Comparison of ENCODE assay signal across 9 mouse cellular contexts in the genomic region with DNA sequence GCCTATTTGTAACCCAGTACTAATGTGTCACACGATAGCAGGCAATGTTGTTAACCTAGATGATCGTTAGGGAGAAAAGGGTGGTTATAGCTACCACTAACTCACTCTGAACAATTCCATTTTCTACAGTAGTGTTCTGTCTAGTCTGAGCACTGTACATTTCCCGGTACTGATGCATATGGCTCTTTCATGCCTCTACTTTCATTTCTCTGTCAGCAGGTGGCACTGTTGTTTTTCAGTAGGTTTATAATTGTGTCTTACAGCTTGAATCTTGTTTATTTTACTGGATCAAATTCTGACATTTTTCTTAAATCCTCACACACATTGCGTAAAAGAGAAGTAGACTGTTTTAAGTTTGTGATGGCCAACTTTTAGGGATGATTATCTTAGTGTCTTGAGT. TPM values are rescaled to one million over a fixed set of nuclear protein-coding genes. Genes with fewer than 3 reads are reported as not detected.
DNase-seq lines count a peak whose midpoint lies in the region; ATAC-seq and TF ChIP-seq lines count a peak whose summit lies in the region.
"Had no signal": no experiment of that assay in that cellular context is flagged by ENCODE, and none has a peak within 500 bp of the region (broad histone marks: within the 10 kb centered on the region; RNA-seq: fewer than 3 reads in every experiment).

No protein-coding gene starts in this region.

- WGBS in heart, postnatal 0 days: 75% methylated on average over 4 of the region's 4 CpGs
- 85% methylated on average over 4 of the region's 4 CpGs for WGBS in heart, embryonic 10.5 days
- WGBS in midbrain, embryonic 13.5 days: 89% methylated on average over 4 of the region's 4 CpGs
- WGBS in midbrain, embryonic 10.5 days: 91% methylated on average over 4 of the region's 4 CpGs
- WGBS in stomach, embryonic 14.5 days: 66% methylated on average over 4 of the region's 4 CpGs
- 79% methylated on average over 4 of the region's 4 CpGs for WGBS in kidney, embryonic 15.5 days

- no peak overlapping the region for H3K4me3 ChIP-seq in heart, postnatal 0 days (ENCODE audit: low read depth, low read length)
- H3K4me3 ChIP-seq in heart, embryonic 10.5 days: no peak overlapping the region
- H3K4me3 ChIP-seq in midbrain, embryonic 13.5 days (replicated peaks): no peak overlapping the region
- H3K4me3 ChIP-seq in midbrain, embryonic 10.5 days: no peak overlapping the region
- no peak overlapping the region for H3K4me3 ChIP-seq in stomach, embryonic 14.5 days (ENCODE audit: low read depth, low read length)
- no peak overlapping the region for H3K4me3 ChIP-seq in kidney, embryonic 15.5 days (replicated peaks)
- H3K4me3 ChIP-seq: limb, embryonic 12.5 days had no signal

- H3K27me3 ChIP-seq in heart, postnatal 0 days (ENCODE audit: control insufficient read depth, insufficient read depth, low read length): no peaks in the 10 kb centered on the region
- no peaks in the 10 kb centered on the region for H3K27me3 ChIP-seq in heart, embryonic 10.5 days (ENCODE audit: insufficient read depth, poor library complexity, severe bottlenecking)
- no peaks in the 10 kb centered on the region for H3K27me3 ChIP-seq in midbrain, embryonic 13.5 days
- no peaks in the 10 kb centered on the region for H3K27me3 ChIP-seq in midbrain, embryonic 10.5 days (ENCODE audit: low read depth, poor library complexity, severe bottlenecking)
- H3K27me3 ChIP-seq in stomach, embryonic 14.5 days (ENCODE audit: control insufficient read depth, insufficient read depth, low read length): no peaks in the 10 kb centered on the region
- no peaks in the 10 kb centered on the region for H3K27me3 ChIP-seq in kidney, embryonic 15.5 days
- H3K27me3 ChIP-seq: limb, embryonic 12.5 days had no signal

- no peaks in the 10 kb centered on the region for H3K9me3 ChIP-seq in heart, postnatal 0 days (replicated peaks; ENCODE audit: control insufficient read depth, low read length)
- H3K9me3 ChIP-seq in heart, embryonic 10.5 days: no peaks in the 10 kb centered on the region
- H3K9me3 ChIP-seq in midbrain, embryonic 13.5 days: no peaks in the 10 kb centered on the region
- no peaks in the 10 kb centered on the region for H3K9me3 ChIP-seq in midbrain, embryonic 10.5 days (replicated peaks)
- H3K9me3 ChIP-seq in stomach, embryonic 14.5 days (ENCODE audit: control insufficient read depth, low read depth, low read length): no peaks in the 10 kb centered on the region
- no peaks in the 10 kb centered on the region for H3K9me3 ChIP-seq in kidney, embryonic 15.5 days (replicated peaks)
- H3K9me3 ChIP-seq: limb, embryonic 12.5 days had no signal

- no peak overlapping the region for H3K9ac ChIP-seq in heart, postnatal 0 days (replicated peaks; ENCODE audit: low read depth, low read length)
- H3K9ac ChIP-seq in midbrain, embryonic 13.5 days (replicated peaks): no peak overlapping the region
- H3K9ac ChIP-seq in stomach, embryonic 14.5 days (replicated peaks; ENCODE audit: low read depth, low read length): no peak overlapping the region
- H3K9ac ChIP-seq in kidney, embryonic 15.5 days: no peak overlapping the region
- H3K9ac ChIP-seq: limb, embryonic 12.5 days had no signal

- H3K4me2 ChIP-seq in heart, postnatal 0 days (ENCODE audit: low read depth, low read length): no peak overlapping the region
- H3K4me2 ChIP-seq in midbrain, embryonic 13.5 days (replicated peaks): no peak overlapping the region
- H3K4me2 ChIP-seq in stomach, embryonic 14.5 days (replicated peaks; ENCODE audit: low read depth, low read length): no peak overlapping the region
- H3K4me2 ChIP-seq in kidney, embryonic 15.5 days: no peak overlapping the region
- H3K4me2 ChIP-seq: limb, embryonic 12.5 days had no signal

- TF ChIP-seq EP300 in heart, postnatal 0 days (IDR thresholded peaks at IDR 0.05; ENCODE audit: low read depth): no peak

- H3K36me3 ChIP-seq in heart, postnatal 0 days (replicated peaks; ENCODE audit: control insufficient read depth, insufficient read depth, low read length): peaks cover 52% of the 10 kb centered on the region
- peaks cover 66% of the 10 kb centered on the region for H3K36me3 ChIP-seq in heart, embryonic 10.5 days
- H3K36me3 ChIP-seq in midbrain, embryonic 13.5 days: peaks cover 61% of the 10 kb centered on the region
- H3K36me3 ChIP-seq in midbrain, embryonic 10.5 days: peaks cover 88% of the 10 kb centered on the region
- H3K36me3 ChIP-seq in stomach, embryonic 14.5 days (ENCODE audit: control insufficient read depth, insufficient read depth, low read length): peaks cover 44% of the 10 kb centered on the region
- H3K36me3 ChIP-seq in kidney, embryonic 15.5 days: peaks cover 83% of the 10 kb centered on the region

- ATAC-seq in heart, postnatal 0 days (ENCODE audit: insufficient read depth, low read depth): no peak
- 0 out of 2 replicates have a peak, but pooled peaks have one; percentile 37 for ATAC-seq in midbrain, embryonic 13.5 days
- ATAC-seq in stomach, embryonic 14.5 days (ENCODE audit: insufficient number of reproducible peaks, insufficient read depth, low FRiP score, low read depth): peak; percentile 53; the same call in 1 of the 2 replicates
- ATAC-seq in kidney, embryonic 15.5 days (replicated peaks; ENCODE audit: low FRiP score): no peak

- TF ChIP-seq CTCF in heart, postnatal 0 days (IDR thresholded peaks at IDR 0.05; ENCODE audit: low read depth): peak; percentile 59

- DNase-seq in heart, postnatal 0 days (ENCODE audit: low spot score): peak; percentile 31
- DNase-seq in heart, embryonic 10.5 days (ENCODE audit: low spot score): no peak
- no peak for DNase-seq in midbrain, embryonic 10.5 days (ENCODE audit: low spot score)
- peak; percentile 41 for DNase-seq in embryo, embryonic 11 days
- no peak for DNase-seq in ovary, postnatal 14 days (ENCODE audit: low spot score)

- no peak overlapping the region for H3K27ac ChIP-seq in heart, postnatal 0 days (ENCODE audit: low read depth)
- H3K27ac ChIP-seq in heart, embryonic 10.5 days: no peak overlapping the region
- H3K27ac ChIP-seq in midbrain, embryonic 13.5 days: no peak overlapping the region
- no peak overlapping the region for H3K27ac ChIP-seq in midbrain, embryonic 10.5 days (replicated peaks)
- no peak overlapping the region for H3K27ac ChIP-seq in stomach, embryonic 14.5 days (ENCODE audit: low read length)
- no peak overlapping the region for H3K27ac ChIP-seq in kidney, embryonic 15.5 days
- H3K27ac ChIP-seq: limb, embryonic 12.5 days had no signal

- peaks cover 9% of the 10 kb centered on the region for H3K4me1 ChIP-seq in heart, postnatal 0 days (ENCODE audit: control insufficient read depth, insufficient read depth)
- H3K4me1 ChIP-seq in heart, embryonic 10.5 days: no peaks in the 10 kb centered on the region; the same call in 1 of the 2 replicates
- H3K4me1 ChIP-seq in midbrain, embryonic 13.5 days (replicated peaks): no peaks in the 10 kb centered on the region
- no peaks in the 10 kb centered on the region for H3K4me1 ChIP-seq in midbrain, embryonic 10.5 days
- no peaks in the 10 kb centered on the region for H3K4me1 ChIP-seq in stomach, embryonic 14.5 days (ENCODE audit: control insufficient read depth, insufficient read depth, low read length)
- no peaks in the 10 kb centered on the region for H3K4me1 ChIP-seq in kidney, embryonic 15.5 days
- H3K4me1 ChIP-seq: limb, embryonic 12.5 days had no signal

RNA-seq across cellular contexts. Expression of a gene that starts 54.6 kb away (rescaled TPM):
- 78.4 and 110 TPM in 2 replicates for total RNA-seq in heart, postnatal 0 days (2014; rRNA removed; ENCODE audit: low replicate concordance)
- polyA plus RNA-seq in heart, postnatal 0 days (2015; fragmentation: Nextera tagmentation; extraction: Ambion mirVana): 118 and 124 TPM in 2 replicates
- 205 and 222 TPM in 2 replicates for polyA plus RNA-seq in heart, embryonic 10.5 days (2016; fragmentation: Nextera tagmentation; extraction: Ambion mirVana)
- polyA plus RNA-seq in midbrain, embryonic 13.5 days (2015; fragmentation: Nextera tagmentation; extraction: Ambion mirVana): 212 and 217 TPM in 2 replicates
- 296 and 299 TPM in 2 replicates for polyA plus RNA-seq in midbrain, embryonic 10.5 days (2016; fragmentation: Nextera tagmentation; extraction: Ambion mirVana)
- polyA plus RNA-seq in stomach, embryonic 14.5 days (2014; fragmentation: Nextera tagmentation; extraction: Ambion mirVana): 171 and 173 TPM in 2 replicates
- polyA plus RNA-seq in kidney, embryonic 15.5 days (2015; fragmentation: Nextera tagmentation; extraction: Ambion mirVana): 209 and 228 TPM in 2 replicates

Comparison
In these comparisons a context has a peak if more than half of its experiments do, and no peak if none do; other contexts are left out.
1. DNase-seq: peak in heart, postnatal 0 days (single experiment) and embryo, embryonic 11 days (single experiment); none in heart, embryonic 10.5 days (single experiment), midbrain, embryonic 10.5 days (single experiment) and ovary, postnatal 14 days (single experiment).
2. ATAC-seq: peak in midbrain, embryonic 13.5 days (single experiment) and stomach, embryonic 14.5 days (single experiment); none in heart, postnatal 0 days (single experiment) and kidney, embryonic 15.5 days (single experiment).